Mouse (Mus musculus) lung, postnatal 25 days (tissue): ENCODE measurements around the gene Olfr868.

Experiments used
- DNase-seq: peaks from one replicate; pipeline ENCODE4 v3.0.0; 2022; ENCODE audit warnings: low spot score

Olfr868 gene

DNA sequence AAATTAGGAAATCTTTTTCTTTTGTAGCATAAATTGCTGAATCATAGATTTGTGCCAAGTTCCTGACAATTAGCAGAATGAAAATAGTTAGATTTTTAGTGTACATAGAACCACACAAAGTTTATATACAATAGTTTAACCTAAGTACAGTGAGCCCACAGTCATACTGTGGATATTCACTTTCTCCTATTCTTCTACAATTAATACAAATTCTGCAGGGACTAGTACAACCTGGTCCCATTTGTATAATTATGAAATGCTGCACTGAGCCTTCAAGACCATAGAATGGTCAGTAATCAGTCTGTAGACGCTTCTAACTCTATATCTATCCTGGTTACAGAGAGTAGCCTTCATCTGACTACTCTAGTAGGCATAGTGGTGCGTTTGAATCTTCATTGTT is at the start of gene Olfr868:
TSS of gene Olfr868 (plus strand) at position 301 of the 400 bp plus-strand sequence.
- no peak for DNase-seq

DNA sequence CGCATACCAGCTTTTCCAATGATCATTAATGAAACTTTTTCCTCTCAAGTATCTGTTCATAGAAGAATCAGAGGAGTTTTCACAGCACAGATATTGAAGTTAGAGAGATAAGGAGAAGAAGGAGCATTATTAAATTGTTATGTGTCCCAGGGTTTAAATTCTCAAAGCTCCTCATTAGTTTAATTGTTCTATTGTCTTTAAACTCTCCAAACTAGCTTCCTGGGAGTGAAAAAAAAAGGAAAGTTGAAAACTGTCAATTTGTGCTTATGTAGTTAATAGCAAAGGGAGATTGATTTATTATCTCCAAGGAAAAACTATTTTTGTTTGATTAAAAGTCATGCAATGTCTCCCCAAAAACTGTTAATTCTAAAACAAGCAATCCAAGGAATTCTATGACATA is 41.0 kb upstream of the Olfr868 start, which contains the start of gene Olfr867:
TSS of gene Olfr867 (minus strand) at position 101 of the 400 bp plus-strand sequence.
- DNase-seq = no peak

DNA sequence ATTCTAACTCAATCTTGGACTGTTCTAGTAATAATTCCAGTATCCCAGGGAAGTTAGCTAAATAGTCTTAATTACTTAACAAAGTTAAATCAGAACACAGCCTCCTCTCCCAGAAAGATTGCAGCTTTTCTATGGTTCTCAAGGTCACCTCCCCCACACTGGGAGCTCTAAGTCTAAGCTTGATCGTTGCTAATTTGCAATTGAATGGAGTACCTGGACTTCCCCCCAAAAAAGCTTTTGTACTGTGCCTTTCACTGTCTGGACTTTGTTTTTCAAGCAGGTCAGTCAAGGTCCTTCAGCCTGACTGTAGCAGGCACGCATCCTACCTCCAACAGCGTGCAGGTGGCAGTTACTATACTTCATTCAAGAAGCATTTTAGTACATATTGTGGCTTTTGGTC is 28.2 kb upstream of the Olfr868 start:
- no peak for DNase-seq

DNA sequence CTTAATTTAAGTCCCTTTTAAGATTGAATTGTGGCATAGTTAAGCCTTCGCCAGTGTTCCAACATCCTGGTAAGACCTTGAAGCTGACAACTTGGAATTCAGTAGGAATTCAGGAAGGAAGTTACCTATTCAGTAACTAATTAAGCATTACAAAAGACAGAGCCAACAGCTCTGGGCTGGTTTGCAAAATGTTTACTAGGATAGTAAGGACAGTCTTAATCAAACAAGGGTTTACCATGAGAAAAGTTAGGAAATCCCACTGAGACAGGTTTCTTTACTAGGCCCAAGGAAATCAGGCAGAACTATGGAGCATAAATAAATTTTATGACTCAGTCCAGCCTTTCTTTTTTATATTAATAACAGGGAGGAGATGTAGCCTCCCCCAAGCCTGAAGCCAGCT is 27.1 kb upstream of the Olfr868 start:
- no peak for DNase-seq

DNA sequence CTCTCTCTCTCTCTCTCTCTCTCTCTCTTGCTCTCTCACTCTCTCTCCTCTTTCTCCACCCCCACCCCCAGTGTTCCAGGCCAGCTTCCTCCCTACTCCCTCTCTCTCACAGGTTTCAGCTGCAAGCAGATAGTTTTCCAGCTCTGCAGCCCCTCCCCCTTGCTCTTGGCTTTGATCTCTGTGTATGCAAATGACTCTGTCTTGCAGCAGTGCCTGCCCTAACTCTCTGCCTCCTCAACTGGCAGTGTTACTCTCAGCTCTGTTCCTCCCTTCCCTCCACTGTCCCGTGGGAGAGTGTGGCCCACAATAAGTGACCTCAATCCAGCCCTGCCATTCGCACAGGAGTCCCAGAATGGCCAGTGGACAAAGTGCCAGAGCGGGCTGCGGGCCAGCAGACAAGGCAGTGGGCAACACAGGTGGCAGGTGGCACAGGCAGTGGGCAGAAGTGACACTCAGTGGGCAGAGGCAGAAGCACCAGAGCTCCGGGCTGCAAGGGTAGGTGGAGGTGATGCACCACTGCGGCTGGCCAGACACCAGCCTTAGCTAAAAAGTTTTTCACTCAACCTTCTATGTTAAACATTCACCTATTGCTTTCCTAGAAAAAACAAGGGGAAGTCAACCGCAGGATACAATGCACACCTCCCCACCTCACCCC is 24.8 kb upstream of the Olfr868 start:
- no peak for DNase-seq

DNA sequence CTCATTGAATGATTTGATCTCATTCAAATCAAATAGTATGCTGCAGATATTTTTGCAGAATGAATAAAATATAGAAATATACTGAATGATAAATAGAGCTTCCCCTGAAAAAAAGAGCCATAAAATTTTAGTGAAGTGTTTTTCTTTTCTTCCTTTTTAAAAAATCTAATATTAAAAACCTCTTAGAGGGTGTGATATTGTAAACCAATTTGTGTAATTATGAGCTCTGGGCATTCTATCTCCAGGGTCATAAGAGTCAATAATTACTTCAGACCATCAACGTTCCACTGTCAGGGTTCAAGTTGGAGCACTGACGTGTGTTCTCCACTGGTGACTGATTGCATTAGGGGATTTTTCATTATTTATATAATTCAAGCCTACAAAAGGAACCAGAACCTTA is 30.3 kb downstream of the Olfr868 start, which contains the start of gene Olfr869:
TSS of gene Olfr869 (plus strand) at position 301 of the 400 bp plus-strand sequence.
- DNase-seq = no peak

DNA sequence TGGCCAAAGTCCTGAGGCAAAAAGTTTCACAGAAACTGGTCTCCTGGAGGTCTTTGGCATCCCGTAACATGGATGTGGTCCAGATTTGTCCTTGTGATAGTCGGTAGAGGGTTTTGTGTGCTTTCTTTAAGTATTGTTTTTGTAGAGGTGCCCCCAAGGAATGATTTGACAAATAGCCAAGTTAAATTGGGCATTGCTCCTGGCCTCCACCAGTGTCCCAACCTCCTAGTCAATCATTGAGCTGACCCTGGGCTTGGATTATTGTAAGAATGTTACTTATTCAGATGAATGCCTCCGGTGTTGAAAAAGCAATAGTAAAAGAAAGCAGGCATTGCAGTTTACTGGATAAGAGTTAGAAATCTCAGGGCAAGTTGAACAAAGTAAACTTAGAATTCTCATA is 51.3 kb downstream of the Olfr868 start:
- DNase-seq = no peak
